Mouse (Mus musculus) embryonic facial prominence, embryonic 10.5 days (tissue): ENCODE measurements around the gene Jaml. TPM values are rescaled to one million over a fixed set of nuclear protein-coding genes. Genes with fewer than 3 reads are reported as not detected.

Source experiments
- DNase-seq: peaks from one replicate; pipeline ENCODE4 v3.0.0-alpha.2; 2017; ENCODE audit warnings: low spot score
- H3K27ac ChIP-seq: fragments of 300-500 bp; sonication (generic); replicated peaks from 2 replicates; pipeline ENCODE4 v1.5.1; 2016; ENCODE audit warnings: mild to moderate bottlenecking
- H3K27me3 ChIP-seq: fragments of 300-500 bp; sonication (generic); replicated peaks from 2 replicates; pipeline ENCODE4 v1.6.1; 2016; ENCODE audit warnings: low read depth, mild to moderate bottlenecking; ENCODE audit not compliant: poor library complexity, severe bottlenecking
- H3K36me3 ChIP-seq: fragments of 300-500 bp; sonication (generic); replicated peaks from 2 replicates; pipeline ENCODE4 v1.6.1; 2016; ENCODE audit warnings: mild to moderate bottlenecking, moderate library complexity
- H3K4me1 ChIP-seq: fragments of 300-500 bp; sonication (generic); 2 replicates; pipeline ENCODE4 v1.6.1; 2016
- H3K4me3 ChIP-seq: fragments of 300-500 bp; sonication (generic); 2 replicates; pipeline ENCODE4 v1.5.1; 2016; ENCODE audit warnings: mild to moderate bottlenecking, moderate library complexity
- H3K9me3 ChIP-seq: fragments of 300-500 bp; sonication (generic); 2 replicates; pipeline ENCODE4 v1.6.1; 2016; ENCODE audit warnings: mild to moderate bottlenecking
- WGBS: fragments of 180-500 bp; shearing (Covaris S2); methylation state at CpG from one replicate; pipeline ENCODE4 v1.1.7; 2016; 5-methylcytosine and 5-hydroxymethylcytosine counted together
- polyA plus RNA-seq: library from polyadenylated mRNA; unstranded; fragments of >200 nt; fragmentation: Nextera tagmentation; extraction: Ambion mirVana; gene quantifications from 2 replicates; pipeline ENCODE4 v1.2.1, GENCODE M21; 2016

Jaml gene
- polyA plus RNA-seq, 1 experiment from 2014 or later = 0.96 TPM

- 67% methylated on average over 9 of the region's 9 CpGs for WGBS
- Histone ChIP-seq H3K27ac (peak overlapping the region; percentile 90), H3K27me3 (peaks cover 51% of the 10 kb centered on the region), H3K9me3 (no peaks in the 10 kb centered on the region), H3K4me3 (no peak overlapping the region), H3K4me1 (peaks cover 47% of the 10 kb centered on the region), H3K36me3 (no peaks in the 10 kb centered on the region)
- no peak for DNase-seq
Measured at GRCm38 (mm10) chr9:45116819-45117218, 37.8 kb downstream of the Jaml start.

- Histone ChIP-seq H3K4me1 (peaks cover 54% of the 10 kb centered on the region), H3K9me3 (no peaks in the 10 kb centered on the region), H3K27me3 (peaks cover 52% of the 10 kb centered on the region), H3K4me3 (peak within 1 kb of the TSS; percentile 70), H3K36me3 (no peaks in the 10 kb centered on the region), H3K27ac (peak within 1 kb of the TSS; percentile 90)
- DNase-seq = peak; percentile 68
- WGBS = under 1% methylated on average over 13 of the region's 13 CpGs
Measured at GRCm38 (mm10) chr9:45117741-45118431, 38.9 kb downstream of the Jaml start, which contains the start of gene Scn2b. TSS of gene Scn2b (plus strand) at chr9:45117782.

DNA sequence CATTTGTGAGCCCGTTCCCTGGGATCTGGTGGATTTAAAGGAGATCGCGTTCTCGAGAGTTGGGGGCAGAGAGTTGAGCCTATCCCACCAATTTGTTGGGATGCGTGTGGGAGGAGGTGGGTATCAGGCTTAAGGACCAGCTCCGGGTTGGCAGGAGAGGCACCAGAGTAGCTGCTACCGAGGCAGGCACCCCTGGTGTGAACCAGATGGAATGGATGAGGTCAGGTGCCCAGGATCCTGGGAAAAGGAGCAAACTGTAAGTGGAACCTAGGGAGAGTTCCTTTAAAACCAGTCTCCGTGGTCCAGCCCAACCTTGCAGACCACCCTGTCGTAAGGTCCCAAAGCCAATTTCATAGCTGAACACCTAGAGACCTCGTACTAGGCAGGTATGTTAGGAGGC, 39.6 kb downstream of the Jaml start:
- WGBS = 35% methylated on average over 10 of the region's 10 CpGs
- peak overlapping the region; percentile 90 for H3K27ac ChIP-seq
- H3K27me3 ChIP-seq = peaks cover 55% of the 10 kb centered on the region
- H3K36me3 ChIP-seq = no peaks in the 10 kb centered on the region
- peak overlapping the region; percentile 70 for H3K4me3 ChIP-seq
- no peaks in the 10 kb centered on the region for H3K9me3 ChIP-seq
- no peak for DNase-seq
- H3K4me1 ChIP-seq = peaks cover 54% of the 10 kb centered on the region

DNA sequence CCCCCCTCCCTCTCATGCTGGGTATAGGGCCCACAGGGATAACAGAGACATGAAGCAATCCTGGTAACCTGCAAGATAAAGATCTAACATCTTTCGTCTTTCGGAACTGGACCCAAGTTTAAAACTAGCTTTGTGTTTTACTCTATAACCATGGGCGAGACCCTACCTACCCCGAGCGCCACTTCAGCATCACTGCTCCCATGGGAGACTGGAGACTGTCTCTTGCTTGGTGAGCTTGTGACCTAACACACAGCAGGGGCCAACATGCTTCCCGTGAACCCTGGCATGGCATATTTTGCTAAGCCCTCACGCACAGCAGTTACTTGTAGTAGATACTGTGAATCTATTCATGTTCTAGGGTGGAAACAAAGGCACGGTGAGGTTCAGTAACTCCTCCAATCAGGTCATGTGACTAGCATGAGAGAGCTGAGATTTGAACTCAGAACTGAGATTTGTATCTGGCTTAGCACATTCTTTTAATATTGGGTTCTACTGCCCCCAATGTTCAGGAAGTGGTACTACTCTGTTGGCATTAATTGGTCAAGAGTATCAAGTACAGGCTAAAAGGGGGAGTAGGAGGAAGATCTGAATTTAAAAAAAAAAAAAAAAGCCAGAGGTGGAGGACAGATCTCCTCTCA, 40.5 kb downstream of the Jaml start:
- Histone ChIP-seq H3K4me3 (peak overlapping the region; percentile 70; the same call in 1 of the 2 replicates), H3K36me3 (no peaks in the 10 kb centered on the region), H3K9me3 (no peaks in the 10 kb centered on the region), H3K27ac (no peak overlapping the region), H3K4me1 (peaks cover 54% of the 10 kb centered on the region), H3K27me3 (peaks cover 58% of the 10 kb centered on the region)
- no peak for DNase-seq
- 92% methylated on average over 8 of the region's 8 CpGs for WGBS

- WGBS = 88% methylated on average over 14 of the region's 14 CpGs
- H3K27me3 ChIP-seq = peaks cover 63% of the 10 kb centered on the region
Measured at GRCm38 (mm10) chr9:45119954-45120530, 41.1 kb downstream of the Jaml start.

DNA sequence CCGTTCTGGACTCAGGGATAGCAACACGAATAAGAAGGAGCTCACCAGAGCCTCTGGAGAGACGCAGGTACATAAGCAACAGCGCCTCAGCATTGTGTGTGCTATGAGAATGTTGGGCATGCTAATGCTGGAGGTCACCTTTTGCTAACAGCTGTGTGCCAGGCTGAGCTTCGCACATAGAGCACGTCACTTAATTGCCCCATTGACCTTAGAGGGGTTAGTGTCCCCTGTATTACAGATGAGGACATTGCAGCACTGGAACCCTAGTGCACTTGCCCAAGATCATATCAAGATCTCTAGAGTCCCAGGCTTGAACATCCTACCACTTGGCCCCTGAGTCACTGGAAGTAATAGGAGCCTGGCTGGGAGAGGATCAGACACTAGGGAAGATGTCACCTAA, 41.6 kb downstream of the Jaml start:
- Histone ChIP-seq H3K4me1 (peaks cover 47% of the 10 kb centered on the region), H3K36me3 (peaks cover 5% of the 10 kb centered on the region; the same call in 1 of the 2 replicates), H3K27me3 (peaks cover 63% of the 10 kb centered on the region), H3K9me3 (no peaks in the 10 kb centered on the region), H3K27ac (no peak overlapping the region), H3K4me3 (no peak overlapping the region)
- 84% methylated on average over 6 of the region's 6 CpGs for WGBS
- no peak for DNase-seq

More at GRCm38 (mm10) chr9:45119954-45120530, 41.1 kb downstream of the Jaml start:
- peaks cover 52% of the 10 kb centered on the region for H3K4me1 ChIP-seq
- no peaks in the 10 kb centered on the region; the same call in 1 of the 2 replicates for H3K36me3 ChIP-seq
- no peak overlapping the region for H3K4me3 ChIP-seq
- H3K9me3 ChIP-seq = no peaks in the 10 kb centered on the region
- H3K27ac ChIP-seq = no peak overlapping the region
- DNase-seq = no peak

GRCm38 (mm10) chr9:45121001-45121400, 42.0 kb downstream of the Jaml start:
- Histone ChIP-seq H3K36me3 (peaks cover 6% of the 10 kb centered on the region; the same call in 1 of the 2 replicates), H3K9me3 (no peaks in the 10 kb centered on the region), H3K4me3 (no peak overlapping the region), H3K27ac (no peak overlapping the region), H3K4me1 (peaks cover 43% of the 10 kb centered on the region), H3K27me3 (peaks cover 62% of the 10 kb centered on the region)
- no peak for DNase-seq
- WGBS = 63% methylated on average over 6 of the region's 6 CpGs

DNA sequence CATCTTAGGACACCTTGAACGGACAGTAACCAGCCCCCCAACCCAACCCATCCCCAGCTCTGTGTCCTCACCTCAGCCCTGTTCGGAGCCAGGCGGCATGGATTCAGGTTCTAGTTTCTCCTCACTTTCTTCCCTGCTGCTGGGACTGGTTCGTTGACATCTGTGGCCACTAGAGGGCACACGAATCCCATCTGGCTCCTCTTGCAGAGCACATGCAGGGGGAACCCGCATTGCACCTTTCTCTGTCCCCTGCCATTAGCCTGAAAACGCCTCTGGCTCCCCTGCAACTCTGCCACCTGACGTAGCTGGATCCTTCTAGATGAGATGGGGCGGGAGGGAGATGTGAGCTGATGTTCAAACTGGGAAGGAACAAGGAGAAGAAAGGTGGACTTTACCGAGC, 42.8 kb downstream of the Jaml start:
- DNase-seq = peak; percentile 82
- Histone ChIP-seq H3K4me3 (peak overlapping the region; percentile 1; the same call in 1 of the 2 replicates), H3K36me3 (peaks cover 6% of the 10 kb centered on the region; the same call in 1 of the 2 replicates), H3K27ac (no peak overlapping the region), H3K9me3 (no peaks in the 10 kb centered on the region), H3K4me1 (peaks cover 41% of the 10 kb centered on the region), H3K27me3 (peaks cover 58% of the 10 kb centered on the region)
- 4% methylated on average over 10 of the region's 10 CpGs for WGBS

- Histone ChIP-seq H3K27me3 (peaks cover 53% of the 10 kb centered on the region), H3K27ac (no peak overlapping the region), H3K9me3 (no peaks in the 10 kb centered on the region), H3K4me3 (peak overlapping the region; percentile 1; the same call in 1 of the 2 replicates), H3K36me3 (peaks cover 6% of the 10 kb centered on the region; the same call in 1 of the 2 replicates), H3K4me1 (peaks cover 38% of the 10 kb centered on the region)
- no peak for DNase-seq
- 24% methylated on average over 9 of the region's 9 CpGs for WGBS
Measured at GRCm38 (mm10) chr9:45122209-45122761, 43.3 kb downstream of the Jaml start.

DNA sequence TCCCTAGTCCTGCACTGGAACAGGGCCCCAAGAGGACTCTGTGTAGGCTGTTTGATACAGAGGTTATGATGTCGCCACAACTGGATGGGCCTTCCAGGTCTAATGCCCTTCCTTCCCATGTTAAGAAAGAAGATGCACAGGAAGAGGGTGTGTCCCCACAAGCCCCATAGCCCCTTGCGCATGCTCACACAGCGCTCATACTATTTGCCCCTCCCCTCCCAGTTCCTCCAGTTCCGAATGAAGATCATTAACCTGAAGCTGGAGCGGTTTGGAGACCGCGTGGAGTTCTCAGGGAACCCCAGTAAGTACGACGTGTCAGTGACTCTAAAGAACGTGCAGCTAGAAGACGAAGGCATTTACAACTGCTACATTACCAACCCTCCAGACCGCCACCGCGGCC, 46.2 kb downstream of the Jaml start:
- Histone ChIP-seq H3K4me1 (peaks cover 25% of the 10 kb centered on the region), H3K36me3 (peaks cover 6% of the 10 kb centered on the region; the same call in 1 of the 2 replicates), H3K9me3 (no peaks in the 10 kb centered on the region), H3K27me3 (peaks cover 53% of the 10 kb centered on the region), H3K27ac (no peak overlapping the region), H3K4me3 (no peak overlapping the region)
- 91% methylated on average over 14 of the region's 14 CpGs for WGBS
- DNase-seq = no peak

- DNase-seq = no peak
- peaks cover 18% of the 10 kb centered on the region for H3K4me1 ChIP-seq
- WGBS = 54% methylated on average over 7 of the region's 7 CpGs
Measured at GRCm38 (mm10) chr9:45126941-45127340, 48.0 kb downstream of the Jaml start.

DNA sequence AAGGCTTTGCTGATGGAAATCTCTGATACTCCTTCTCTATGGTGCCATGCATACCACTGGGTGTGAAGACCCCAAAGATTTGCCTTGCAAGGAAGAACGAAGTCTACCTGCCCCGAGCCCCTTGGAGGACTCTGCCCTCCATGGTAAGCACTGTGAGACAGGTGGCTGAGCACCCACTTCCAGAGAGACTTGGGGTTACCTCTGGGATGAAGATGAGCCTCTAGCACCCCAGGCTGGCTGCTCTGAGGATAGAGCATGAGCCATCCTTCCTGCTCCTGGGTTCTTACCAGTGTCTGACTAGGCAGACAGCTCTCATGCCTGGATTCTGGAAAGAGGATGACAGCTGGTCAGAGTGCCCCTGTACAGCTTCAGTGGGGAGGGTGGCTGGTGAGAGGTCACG, 51.1 kb downstream of the Jaml start:
- no peak for DNase-seq
- Histone ChIP-seq H3K27me3 (peaks cover 59% of the 10 kb centered on the region), H3K36me3 (peaks cover 6% of the 10 kb centered on the region; the same call in 1 of the 2 replicates), H3K4me1 (peaks cover 28% of the 10 kb centered on the region), H3K4me3 (no peak overlapping the region), H3K9me3 (no peaks in the 10 kb centered on the region), H3K27ac (no peak overlapping the region)
- WGBS = 92% methylated on average over 3 of the region's 3 CpGs

More at GRCm38 (mm10) chr9:45126941-45127340, 48.0 kb downstream of the Jaml start:
- H3K27me3 ChIP-seq = peaks cover 45% of the 10 kb centered on the region
- H3K27ac ChIP-seq = no peak overlapping the region
- no peak overlapping the region for H3K4me3 ChIP-seq
- no peaks in the 10 kb centered on the region for H3K9me3 ChIP-seq
- peaks cover 6% of the 10 kb centered on the region; the same call in 1 of the 2 replicates for H3K36me3 ChIP-seq
